Mouse (Mus musculus) gastrocnemius, postnatal 10 days (tissue): ENCODE measurements around the gene Rps6ka4. TPM values are rescaled to one million over a fixed set of nuclear protein-coding genes. Genes with fewer than 3 reads are reported as not detected.

ENCODE experiments used
- microRNA-seq, 2 experiments: library from miRNA; unstranded; fragments of <30 nt; microRNA quantifications; one replicate each; pipeline ENCODE4 v1.2.0; 2021
- total RNA-seq, 2 experiments: library from RNA; stranded (reverse); gene quantifications; 2 replicates each; pipeline ENCODE4 v1.2.3; 2021

Gene Rps6ka4
- total RNA-seq, 2 experiments from 2014 or later, result 12.1 to 12.2 TPM

Small RNA genes within 50 kb of the gene (microRNA-seq; reads per million reads assigned to microRNA genes)
- gene Mir5046, result 0 reads per million in 2 experiments

Other genes starting within 250 kb of the Rps6ka4 start
- 1 to 10 TPM in 1 of 2 experiments, under 1 TPM in 1; 0.97 to 1.5 TPM for gene Ccdc88b, start 17.6 kb upstream of the Rps6ka4 start, total RNA-seq
- gene Trmt112, start 69.1 kb upstream of the Rps6ka4 start, total RNA-seq, result 10 to 100 TPM; 45.2 to 48.1 TPM
- gene Prdx5, start 69.5 kb upstream of the Rps6ka4 start, total RNA-seq, result 100 to 1,000 TPM; 150 to 152 TPM
- gene Esrra, start 81.2 kb upstream of the Rps6ka4 start, total RNA-seq, result 10 to 100 TPM; 45.8 to 45.9 TPM
- not detected for gene Catsperz, start 84.7 kb upstream of the Rps6ka4 start, total RNA-seq
- not detected for gene Kcnk4, start 93.9 kb upstream of the Rps6ka4 start, total RNA-seq
- gene Bad, start 101.2 kb upstream of the Rps6ka4 start, total RNA-seq, result 10 to 100 TPM; 16.0 to 21.4 TPM
- 1 to 10 TPM; 8.9 to 10.0 TPM for gene Gpr137, start 101.8 kb upstream of the Rps6ka4 start, total RNA-seq
- 100 to 1,000 TPM; 261 to 293 TPM for gene Ppp1r14b, start 134.3 kb upstream of the Rps6ka4 start, total RNA-seq
- gene Plcb3, start 135.8 kb upstream of the Rps6ka4 start, total RNA-seq, result 10 to 100 TPM; 12.1 to 17.3 TPM
- 10 to 100 TPM; 16.6 to 23.3 TPM for gene Fkbp2, start 139.9 kb upstream of the Rps6ka4 start, total RNA-seq
- gene Vegfb, start 147.0 kb upstream of the Rps6ka4 start, total RNA-seq, result 10 to 100 TPM; 73.4 to 94.4 TPM
- gene Dnajc4, start 151.9 kb upstream of the Rps6ka4 start, total RNA-seq, result 10 to 100 TPM; 32.5 to 33.9 TPM
- 10 to 100 TPM; 16.6 to 21.4 TPM for gene Nudt22, start 155.5 kb upstream of the Rps6ka4 start, total RNA-seq
- 10 to 100 TPM; 19.1 to 20.8 TPM for gene Trpt1, start 155.5 kb upstream of the Rps6ka4 start, total RNA-seq
- 1 to 10 TPM; 1.7 to 4.9 TPM for gene Fermt3, start 178.8 kb upstream of the Rps6ka4 start, total RNA-seq
- gene Stip1, start 199.3 kb upstream of the Rps6ka4 start, total RNA-seq, result 100 to 1,000 TPM in 1 of 2 experiments, 10 to 100 TPM in 1; 98.2 to 100 TPM
- gene Macrod1, start 216.2 kb upstream of the Rps6ka4 start, total RNA-seq, result 100 to 1,000 TPM; 201 to 216 TPM